In genomic region chr9:62335396-62335795, GRCm38 (mm10) we compare ENCODE assay signal across 25 mouse cellular contexts. TPM values are rescaled to one million over a fixed set of nuclear protein-coding genes. Genes with fewer than 3 reads are reported as not detected.
DNase-seq lines count a peak whose midpoint lies in the region; ATAC-seq and TF ChIP-seq lines count a peak whose summit lies in the region.
"Had no signal": no experiment of that assay in that cellular context is flagged by ENCODE, and none has a peak within 500 bp of the region (broad histone marks: within the 10 kb centered on the region; RNA-seq: fewer than 3 reads in every experiment).

No protein-coding gene starts in this region.

- H3K9me3 ChIP-seq in heart, embryonic 13.5 days, result no peaks in the 10 kb centered on the region
- H3K9me3 ChIP-seq in liver, postnatal 0 days (ENCODE audit: low read length), result no peaks in the 10 kb centered on the region
- no peaks in the 10 kb centered on the region; the same call in 1 of the 2 replicates for H3K9me3 ChIP-seq in liver, embryonic 11.5 days (ENCODE audit: control insufficient read depth, low read length)
- H3K9me3 ChIP-seq: embryonic facial prominence, embryonic 15.5 days; heart, embryonic 15.5 days; hindbrain, embryonic 12.5 days had no signal

- H3K36me3 ChIP-seq in heart, embryonic 13.5 days, result no peaks in the 10 kb centered on the region
- no peaks in the 10 kb centered on the region for H3K36me3 ChIP-seq in liver, postnatal 0 days (replicated peaks; ENCODE audit: insufficient read depth, low read length)
- H3K36me3 ChIP-seq in liver, embryonic 11.5 days (ENCODE audit: control insufficient read depth, insufficient read depth, low read length), result no peaks in the 10 kb centered on the region
- H3K36me3 ChIP-seq: embryonic facial prominence, embryonic 15.5 days; heart, embryonic 15.5 days; hindbrain, embryonic 12.5 days had no signal

- no peak overlapping the region for H3K4me2 ChIP-seq in heart, embryonic 13.5 days
- H3K4me2 ChIP-seq in liver, postnatal 0 days (ENCODE audit: low read depth, low read length), result no peak overlapping the region
- no peak overlapping the region for H3K4me2 ChIP-seq in liver, embryonic 11.5 days
- H3K4me2 ChIP-seq: embryonic facial prominence, embryonic 15.5 days; heart, embryonic 15.5 days; hindbrain, embryonic 12.5 days had no signal

- H3K4me3 ChIP-seq in heart, embryonic 13.5 days, result no peak overlapping the region
- H3K4me3 ChIP-seq in liver, postnatal 0 days (ENCODE audit: low read depth, low read length), result no peak overlapping the region
- no peak overlapping the region for H3K4me3 ChIP-seq in liver, embryonic 11.5 days (ENCODE audit: low read depth, low read length)
- H3K4me3 ChIP-seq: embryonic facial prominence, embryonic 15.5 days; erythroblast, embryonic 14.5 days; forebrain, embryonic 10.5 days; gastrocnemius, adult 2 months; heart, embryonic 15.5 days; hindbrain, embryonic 12.5 days had no signal

- peaks cover 29% of the 10 kb centered on the region for H3K4me1 ChIP-seq in heart, embryonic 13.5 days
- peaks cover 3% of the 10 kb centered on the region for H3K4me1 ChIP-seq in liver, postnatal 0 days (ENCODE audit: insufficient read depth)
- H3K4me1 ChIP-seq in liver, embryonic 11.5 days (replicated peaks; ENCODE audit: control insufficient read depth, insufficient read depth, low read length), result peaks cover 6% of the 10 kb centered on the region; the same call in 1 of the 2 replicates

- peak overlapping the region; percentile 37; the same call in 1 of the 2 replicates for H3K9ac ChIP-seq in heart, embryonic 13.5 days
- no peak overlapping the region for H3K9ac ChIP-seq in liver, postnatal 0 days (replicated peaks)
- no peak overlapping the region for H3K9ac ChIP-seq in liver, embryonic 11.5 days (ENCODE audit: low read depth, low read length)
- H3K9ac ChIP-seq: embryonic facial prominence, embryonic 15.5 days; heart, embryonic 15.5 days; hindbrain, embryonic 12.5 days had no signal

- ATAC-seq in heart, embryonic 13.5 days (ENCODE audit: extremely low read depth, insufficient number of reproducible peaks, low FRiP score, low TSS enrichment), result no peak
- no peak for ATAC-seq in liver, postnatal 0 days
- no peak for ATAC-seq in liver, embryonic 11.5 days (replicated peaks; ENCODE audit: low FRiP score)
- ATAC-seq: forebrain, embryonic 14.5 days; hindbrain, embryonic 16.5 days; inflammation-experienced regulatory T-cells, adult 6 months; intestine, postnatal 0 days had no signal

- TF ChIP-seq EP300 in liver, postnatal 0 days (IDR thresholded peaks at IDR 0.05; ENCODE audit: low read depth), result no peak

- H3K27me3 ChIP-seq in heart, embryonic 13.5 days (replicated peaks), result no peaks in the 10 kb centered on the region
- H3K27me3 ChIP-seq in liver, postnatal 0 days (ENCODE audit: insufficient read depth, low read length), result no peaks in the 10 kb centered on the region
- no peaks in the 10 kb centered on the region for H3K27me3 ChIP-seq in liver, embryonic 11.5 days (replicated peaks; ENCODE audit: control insufficient read depth, insufficient read depth, low read length)
- H3K27me3 ChIP-seq: CH12.LX; embryonic facial prominence, embryonic 15.5 days; heart, embryonic 15.5 days; hindbrain, embryonic 12.5 days had no signal

- no peak for TF ChIP-seq CTCF in liver, postnatal 0 days (IDR thresholded peaks at IDR 0.05; ENCODE audit: low read depth)

- WGBS in heart, embryonic 13.5 days, result 47% methylated on average over 12 of the region's 12 CpGs
- 58% methylated on average over 12 of the region's 12 CpGs for WGBS in liver, postnatal 0 days (ENCODE audit: insufficient replicate concordance)
- WGBS in liver, embryonic 11.5 days, result 64% methylated on average over 12 of the region's 12 CpGs

- peak; percentile 40 for DNase-seq in embryo, embryonic 10.5 days (ENCODE audit: low spot score)
- no peak for DNase-seq in embryo, embryonic 11 days
- DNase-seq in heart, adult 8-10 months (ENCODE audit: low spot score), result no peak
- DNase-seq in liver, postnatal 0 days, result no peak
- DNase-seq in liver, embryonic 11.5 days (ENCODE audit: low spot score), result no peak
- DNase-seq: adrenal gland, adult 2 months; adrenal gland, postnatal 25 days; cerebellum, postnatal 14 days; gastrocnemius, adult 2 months; gastrocnemius, postnatal 25 days; heart, postnatal 14 days had no signal

- no peak overlapping the region for H3K27ac ChIP-seq in heart, embryonic 13.5 days (replicated peaks)
- 0 out of 2 replicates have a peak overlapping the region, but pooled peaks have one; percentile 5 for H3K27ac ChIP-seq in liver, postnatal 0 days (ENCODE audit: low read depth)
- H3K27ac ChIP-seq in liver, embryonic 11.5 days (ENCODE audit: low read depth, low read length), result no peak overlapping the region
- H3K27ac ChIP-seq: embryonic facial prominence, embryonic 15.5 days; forebrain, embryonic 10.5 days; gastrocnemius, adult 2 months; heart, embryonic 15.5 days; hindbrain, embryonic 12.5 days had no signal

RNA-seq across cellular contexts. Expression of gene Anp32a, which starts 5.7 kb away (rescaled TPM):
- 150 and 157 TPM in 2 replicates for polyA plus RNA-seq in heart, embryonic 13.5 days (2015; fragmentation: Nextera tagmentation; extraction: Ambion mirVana)
- total RNA-seq in heart, adult 8-10 months (2022), result 100 to 1,000 TPM; 196 to 226 (median 214) TPM
- polyA plus RNA-seq in liver, postnatal 0 days (2015; fragmentation: Nextera tagmentation; extraction: Ambion mirVana), result 54.5 and 60.4 TPM in 2 replicates
- 107 and 112 TPM in 2 replicates for polyA plus RNA-seq in liver, embryonic 11.5 days (2014; fragmentation: Nextera tagmentation; extraction: Ambion mirVana)

RNA-seq across cellular contexts. Expression of gene Spesp1, which starts 53.4 kb away (rescaled TPM):
- polyA plus RNA-seq in heart, embryonic 13.5 days (2015; fragmentation: Nextera tagmentation; extraction: Ambion mirVana), result not detected in 2 replicates
- not detected for total RNA-seq in heart, adult 8-10 months (2022)
- not detected in 2 replicates for polyA plus RNA-seq in liver, postnatal 0 days (2015; fragmentation: Nextera tagmentation; extraction: Ambion mirVana)
- polyA plus RNA-seq in liver, embryonic 11.5 days (2014; fragmentation: Nextera tagmentation; extraction: Ambion mirVana), result not detected in 2 replicates
- total RNA-seq: adrenal gland, adult 2 months; adrenal gland, postnatal 25 days; CH12.LX; common myeloid progenitor, adult 5-6 weeks; gastrocnemius, adult 2 months; gastrocnemius, postnatal 25 days; granulocyte monocyte progenitor cell, adult 5-6 weeks; heart, postnatal 14 days had no signal
- polyA plus RNA-seq: adrenal gland, adult 2 months; embryonic facial prominence, embryonic 11.5 days; embryonic facial prominence, embryonic 15.5 days; erythroblast, embryonic 14.5 days; forebrain, embryonic 14.5 days; heart, embryonic 15.5 days; hindbrain, embryonic 12.5 days; hindbrain, embryonic 16.5 days; inflammation-experienced regulatory T-cells, adult 6 months; intestine, postnatal 0 days had no signal
